Mouse (Mus musculus) B cell, adult 2 months (primary cell): ENCODE data around the gene Tpbgl.

Experiments used
- DNase-seq, 2 experiments: peaks; one replicate each; pipeline ENCODE4 v3.0.0; 2022

Gene Tpbgl

DNA sequence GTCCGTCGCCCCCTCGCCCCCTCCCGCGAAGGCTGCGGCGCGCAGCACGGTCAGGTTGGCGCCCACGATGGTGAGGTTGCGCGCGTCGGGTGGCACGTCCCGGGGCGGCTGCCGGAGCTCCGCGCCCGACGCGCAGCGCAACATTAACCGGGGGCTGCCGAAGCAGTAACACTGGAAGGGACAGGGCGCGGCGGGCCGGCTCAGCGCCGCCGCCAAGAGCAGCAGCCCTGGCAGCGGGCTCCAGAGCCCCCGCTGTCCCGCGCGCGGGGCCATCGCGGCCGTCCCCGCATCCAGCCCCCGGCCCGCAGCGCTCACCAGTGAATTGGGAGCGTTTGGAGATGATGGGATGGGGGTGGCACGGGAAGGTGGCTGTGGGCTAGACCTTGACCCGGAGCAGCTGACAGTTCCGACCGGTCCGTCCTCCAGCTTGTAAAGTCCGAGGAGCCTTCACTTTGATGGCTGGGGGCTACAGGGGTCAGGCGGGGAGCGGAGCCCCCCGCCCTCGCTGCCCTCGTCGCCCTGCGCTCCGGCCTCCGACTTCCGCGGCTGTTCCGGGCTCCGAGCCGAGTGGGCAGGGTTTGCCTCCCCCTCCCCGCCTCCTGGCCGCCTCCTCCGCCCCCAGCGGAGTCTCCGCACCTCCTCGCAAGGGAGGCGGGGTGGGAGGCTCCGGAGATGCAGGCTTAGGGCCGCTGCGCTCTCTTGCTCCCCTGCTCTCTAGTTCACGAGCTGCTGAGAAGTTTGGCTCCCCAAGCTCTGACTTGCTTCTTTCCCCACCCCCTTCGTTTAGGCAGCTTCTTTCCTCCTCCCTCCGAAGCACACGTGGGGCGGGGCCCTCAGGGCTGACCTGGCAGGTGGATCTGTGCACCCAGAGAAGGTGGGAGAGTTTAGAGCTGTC, at the start of gene Tpbgl:
TSS of gene Tpbgl (minus strand) at position 728 of the 895 bp plus-strand sequence.
- peak in 1 of 2 experiments; percentile 12 for DNase-seq

DNA sequence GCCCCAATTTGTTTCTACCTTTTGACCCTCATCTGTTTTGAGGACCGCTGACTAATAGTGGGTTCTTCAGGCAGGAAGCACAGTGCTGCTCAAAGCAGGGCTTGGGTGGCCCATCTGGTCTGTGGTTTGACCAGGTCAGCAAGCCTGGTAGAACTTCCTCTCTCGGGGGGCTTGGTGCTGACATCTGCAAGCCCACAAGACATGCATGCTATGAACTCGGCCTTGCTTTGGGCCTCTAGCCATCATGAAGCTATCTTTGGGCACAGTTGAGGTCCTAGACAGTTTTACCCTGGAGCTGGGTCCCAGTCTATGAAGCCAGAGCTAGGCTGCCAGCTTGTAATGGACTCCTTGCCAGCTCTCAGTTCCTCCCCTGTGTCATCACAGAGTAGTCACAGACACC, 48.0 kb upstream of the Tpbgl start:
- no peak for DNase-seq

DNA sequence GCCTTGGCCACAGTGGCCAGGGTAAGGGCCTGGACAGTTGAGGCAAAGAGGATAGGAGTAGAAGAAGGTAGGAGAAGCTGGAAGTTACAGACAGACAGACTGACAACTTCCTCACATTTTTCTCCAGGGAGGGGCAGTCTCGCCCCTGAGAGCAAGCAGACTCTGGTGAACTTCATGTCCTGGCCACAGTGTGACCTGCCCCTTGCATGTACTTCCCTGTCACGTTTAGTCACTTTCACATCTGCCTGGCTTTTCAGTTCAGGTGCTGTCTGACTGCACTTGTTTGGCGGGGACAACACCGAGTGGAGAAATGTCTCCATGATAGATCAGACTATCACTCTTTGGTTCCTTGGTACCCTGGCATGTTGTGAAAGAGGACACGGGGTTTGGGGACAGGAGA, 47.3 kb upstream of the Tpbgl start:
- DNase-seq: peak; percentile 23 to 28

DNA sequence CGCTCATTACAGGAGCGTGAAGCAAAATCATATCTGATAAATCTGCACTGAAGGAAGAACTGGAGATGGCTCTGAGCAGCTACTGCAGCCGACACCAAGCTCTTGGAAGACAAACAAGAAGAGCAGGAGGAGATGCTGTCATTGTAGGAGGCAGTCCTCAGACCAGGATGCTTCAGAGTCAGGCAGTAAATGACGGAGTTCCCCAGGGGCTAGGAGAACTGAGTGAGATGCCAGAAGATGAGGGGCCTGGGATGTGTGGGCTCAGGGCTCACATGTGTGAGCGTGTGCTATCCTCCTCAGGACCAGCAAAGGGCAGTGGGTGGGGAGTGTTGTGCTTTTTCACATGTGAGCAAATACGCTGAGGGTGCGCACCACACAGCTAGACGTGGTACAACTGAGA, 46.3 kb upstream of the Tpbgl start:
- no peak for DNase-seq

DNA sequence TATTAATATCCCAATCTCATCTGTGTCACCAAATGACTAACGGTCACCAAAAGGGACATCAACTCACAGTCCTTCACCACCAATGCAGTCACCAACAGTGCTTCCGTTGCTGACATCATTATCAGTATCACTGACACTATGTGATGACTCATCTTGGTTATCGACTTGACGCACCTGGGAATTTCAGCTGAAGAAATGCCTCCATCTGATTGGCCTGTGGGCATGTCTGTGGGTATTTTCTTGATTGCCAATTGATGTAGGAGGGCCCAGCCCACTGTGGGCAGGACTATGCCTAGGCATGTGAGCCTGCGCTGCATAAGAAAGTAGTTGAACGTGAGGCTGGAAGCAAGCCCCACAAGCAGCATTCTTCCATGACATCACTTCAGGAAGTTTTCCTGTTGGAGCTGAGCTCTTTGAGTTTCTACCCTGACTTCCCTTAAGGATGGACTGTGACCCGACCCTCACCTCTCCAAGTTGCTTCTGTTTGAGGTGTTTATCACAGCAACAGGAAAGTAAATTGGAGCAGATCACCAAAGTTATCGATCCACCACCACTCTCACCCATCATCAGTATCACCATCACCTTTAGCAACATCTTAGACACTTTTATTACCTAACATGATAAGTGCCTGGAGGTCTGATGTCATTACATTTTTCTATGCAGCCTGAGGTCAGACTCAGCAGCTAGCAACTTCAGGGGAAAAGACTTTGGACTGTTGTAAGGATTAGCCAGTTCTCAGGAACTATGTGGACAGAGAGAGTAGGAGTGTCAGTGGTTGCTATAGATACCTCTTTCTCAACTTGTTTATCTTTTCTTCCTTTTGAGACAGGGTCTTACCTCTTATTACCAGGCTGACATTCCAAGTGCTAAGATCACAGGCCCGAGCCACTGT, 44.9 kb upstream of the Tpbgl start:
- no peak for DNase-seq

DNA sequence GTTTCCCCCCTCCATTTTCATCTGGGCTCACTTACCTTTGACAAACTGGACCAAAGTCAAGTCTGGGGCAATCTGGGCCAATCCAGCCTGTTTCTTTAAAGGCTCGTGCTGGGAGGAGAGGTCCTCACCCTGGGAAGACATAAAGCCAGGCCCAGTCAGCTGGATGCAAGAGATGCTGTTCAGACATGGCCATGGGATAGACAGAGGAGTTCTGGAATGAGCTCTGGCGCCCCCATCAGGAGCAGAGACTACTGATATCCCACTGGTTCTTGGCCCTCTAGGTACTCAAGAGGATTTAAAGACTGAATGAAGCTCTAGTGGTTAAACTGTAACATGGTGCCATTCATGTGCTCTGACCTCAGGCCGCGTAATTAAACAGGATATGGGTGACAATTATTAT, 44.0 kb upstream of the Tpbgl start:
- no peak for DNase-seq

DNA sequence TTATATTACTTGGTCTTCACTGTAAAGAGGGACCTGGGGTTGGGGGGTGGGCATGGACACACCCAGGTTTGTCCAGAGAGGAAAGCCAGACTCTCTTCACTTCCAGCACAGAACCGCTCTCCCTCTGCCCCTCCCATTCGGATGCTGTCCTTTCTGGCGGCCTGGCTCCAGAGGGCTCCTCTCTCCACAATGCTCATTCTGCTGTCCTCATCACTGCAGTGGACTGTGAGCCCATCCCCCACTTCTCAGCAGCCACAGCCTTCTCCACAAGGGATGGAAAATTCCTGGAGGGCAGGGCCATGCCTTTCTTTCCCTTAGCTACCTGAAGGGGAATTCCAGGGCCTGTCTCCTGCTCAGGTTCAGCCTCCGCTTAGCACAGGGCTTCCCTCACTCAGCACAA, 41.9 kb upstream of the Tpbgl start:
- DNase-seq: no peak

DNA sequence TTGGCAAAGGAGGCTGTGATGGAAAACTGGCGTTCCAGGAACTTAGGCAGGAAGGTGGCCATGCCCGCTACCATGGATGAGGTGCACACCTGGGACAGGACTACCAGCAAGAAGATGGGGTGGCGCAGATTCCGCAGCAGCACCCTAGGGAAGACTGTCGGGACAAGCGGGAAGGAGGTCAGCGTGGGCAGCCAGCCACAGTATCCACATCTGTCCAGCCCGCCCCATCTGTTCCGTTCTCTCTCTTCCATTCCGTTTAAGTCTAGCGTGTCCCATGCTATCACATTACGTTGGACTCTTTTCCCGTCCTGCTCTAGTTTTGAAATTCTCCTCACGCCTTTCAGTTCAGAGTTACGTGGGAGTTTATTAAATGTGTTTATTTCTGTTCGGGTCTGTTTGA, 40.2 kb upstream of the Tpbgl start:
- DNase-seq: no peak

DNA sequence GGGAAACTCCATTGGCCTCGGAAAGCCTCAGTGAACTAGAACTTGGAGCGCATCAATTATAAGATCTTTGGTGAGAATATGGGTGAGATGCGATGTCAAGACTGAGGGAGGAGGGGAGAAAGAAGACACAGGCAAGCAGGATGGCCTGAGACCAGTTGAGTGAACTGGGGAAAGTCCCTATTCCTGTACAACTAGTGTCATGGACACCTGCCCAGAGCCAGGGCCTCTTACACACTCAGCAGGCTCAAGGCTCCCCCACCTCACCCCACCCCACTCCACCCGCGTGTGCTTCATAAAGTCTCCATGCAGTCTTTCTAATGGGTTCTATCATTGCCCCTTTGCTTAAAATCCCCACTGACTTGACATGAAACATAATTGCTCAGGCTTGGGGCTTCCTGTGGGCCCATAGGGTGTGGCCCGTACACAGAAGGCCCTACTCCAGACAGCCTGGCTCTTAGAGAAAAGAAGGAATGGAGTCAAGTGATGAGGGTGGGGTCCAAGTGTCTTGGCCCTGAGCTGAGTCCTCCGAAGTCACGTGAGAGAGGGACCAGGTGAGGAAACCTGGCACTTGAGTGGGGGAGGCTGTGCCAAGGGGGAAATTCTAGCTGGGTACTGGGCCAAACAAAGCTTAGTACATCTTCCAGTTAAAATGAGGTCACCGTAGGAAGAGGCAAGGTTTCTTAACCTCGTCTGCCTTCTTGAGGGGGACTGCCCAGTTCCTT, 39.0 kb upstream of the Tpbgl start:
- DNase-seq: no peak

DNA sequence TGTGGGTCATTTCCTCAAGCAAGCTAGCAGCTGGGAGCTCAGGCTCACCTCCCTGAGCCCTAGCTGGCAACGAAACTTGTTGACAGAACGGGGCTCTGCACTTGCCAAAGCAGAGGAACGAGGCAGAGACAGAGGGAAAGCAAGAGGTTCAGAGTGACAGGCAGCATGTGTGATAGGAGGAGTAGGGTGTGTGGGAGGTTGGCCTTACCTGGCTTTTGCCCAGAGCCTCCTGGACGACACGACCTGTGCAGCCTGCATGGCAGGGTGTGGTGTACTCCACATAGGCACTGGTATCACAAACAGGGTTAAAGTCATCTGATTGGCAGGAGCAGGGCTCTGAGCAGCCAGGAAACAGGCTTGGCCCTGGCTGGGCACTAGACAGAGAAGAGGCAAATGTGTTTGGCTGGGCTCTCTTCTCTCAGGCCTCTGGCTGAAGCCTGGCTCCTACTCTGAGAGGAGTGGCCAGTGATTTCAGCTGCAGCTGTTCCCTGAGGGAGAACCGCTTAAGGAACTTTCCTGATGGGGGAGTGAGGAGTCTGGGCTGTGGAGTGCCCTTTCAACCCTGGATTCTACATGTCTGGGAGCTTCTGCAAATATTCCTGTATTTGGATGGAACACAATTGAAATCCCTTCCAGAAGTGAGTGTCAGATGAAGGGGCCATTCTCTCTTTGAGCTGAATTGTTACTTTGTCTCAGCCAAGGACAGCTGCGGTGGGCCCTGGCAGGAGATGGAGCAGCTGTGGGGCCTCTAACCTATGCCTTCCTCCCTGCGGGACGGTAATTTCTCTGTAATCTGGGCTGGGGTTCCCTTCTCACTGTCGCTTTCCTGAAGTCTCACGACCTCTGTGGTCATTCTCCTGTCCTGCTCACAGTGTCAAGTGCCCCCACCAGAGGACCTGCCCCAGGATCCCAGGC, 37.9 kb upstream of the Tpbgl start:
- DNase-seq: no peak

DNA sequence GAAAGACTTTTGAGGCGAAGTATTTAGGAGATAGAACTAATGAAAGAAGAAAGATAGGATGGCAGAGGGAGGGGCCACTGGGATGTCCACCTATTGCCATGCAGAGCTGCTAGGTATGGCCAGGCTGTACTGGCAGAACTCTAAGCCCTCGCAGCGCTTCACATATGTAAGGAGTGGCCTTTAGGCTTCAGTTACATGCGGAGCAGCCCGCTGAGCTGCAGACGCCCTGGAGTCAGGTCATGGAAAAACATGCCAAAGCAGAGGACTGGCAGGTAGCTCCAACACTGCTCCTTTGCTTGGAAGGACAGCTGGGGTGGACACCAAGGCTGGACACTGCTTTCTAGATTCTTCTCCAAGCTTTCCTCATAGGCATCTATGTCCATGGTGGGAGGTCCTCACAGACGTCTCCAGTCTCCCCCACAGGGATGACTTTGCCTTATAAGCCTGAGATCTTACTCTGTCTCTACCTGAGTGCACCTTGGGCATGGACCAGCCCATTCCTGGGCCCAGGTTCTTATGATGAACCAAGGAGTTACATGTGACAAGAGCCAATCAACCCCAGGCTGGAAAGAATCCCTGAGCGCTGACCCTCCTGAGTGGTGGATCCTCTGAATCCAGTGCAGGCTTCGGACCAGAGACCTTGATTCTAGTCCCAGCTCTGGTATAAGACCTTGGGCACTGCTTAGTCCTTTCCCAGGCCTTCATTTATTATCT, 36.8 kb upstream of the Tpbgl start:
- no peak for DNase-seq

DNA sequence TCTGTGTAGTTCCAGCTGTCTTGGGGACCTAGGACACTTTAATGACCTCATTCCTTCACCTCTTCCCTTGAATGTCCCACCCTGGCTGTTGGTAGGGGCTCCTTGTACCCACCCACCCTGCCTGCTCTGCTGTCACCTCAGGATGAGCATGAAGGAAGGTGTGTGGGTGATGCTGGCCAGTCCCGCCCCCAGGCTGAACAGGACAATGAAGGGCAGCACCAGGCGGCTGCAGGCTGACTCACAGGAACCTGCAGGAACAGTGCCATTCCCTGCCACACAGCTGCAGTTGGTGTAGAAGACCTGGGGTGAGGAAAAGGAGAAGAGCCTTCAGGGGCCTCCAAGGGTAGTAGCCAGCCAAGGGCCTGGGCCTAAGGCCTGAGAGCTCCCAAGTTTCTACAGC, 35.4 kb upstream of the Tpbgl start:
- DNase-seq: no peak

DNA sequence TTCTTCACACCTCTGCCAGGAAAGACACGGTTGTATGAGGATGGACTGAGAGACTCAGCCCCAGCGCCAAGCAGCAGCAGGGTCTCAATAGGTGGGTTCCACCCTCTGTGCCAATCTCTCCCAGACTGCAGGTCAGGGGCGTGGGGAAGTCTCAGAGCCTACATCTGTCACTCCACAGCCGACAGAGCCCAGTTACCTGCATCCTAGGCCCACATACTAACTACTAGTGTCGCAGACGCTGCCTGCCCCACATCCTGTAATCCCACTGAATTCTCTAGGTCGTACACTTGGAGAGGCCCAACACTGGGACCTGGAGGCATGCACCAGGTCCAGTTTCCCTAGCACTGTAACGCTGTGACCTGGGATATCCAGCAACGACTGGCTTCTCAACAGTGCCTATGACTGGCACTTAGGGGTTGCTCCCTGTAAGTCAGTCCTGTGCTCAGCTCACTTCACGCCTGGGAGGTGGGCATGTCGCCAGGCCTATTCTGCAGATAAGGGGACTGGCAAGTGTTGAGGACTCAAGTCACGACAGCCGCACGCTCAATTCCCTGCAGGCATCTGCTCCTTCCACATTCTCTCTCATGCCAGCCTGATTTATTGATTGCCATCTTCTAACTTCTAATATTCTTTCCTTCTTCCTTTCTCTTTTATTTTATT, 34.8 kb upstream of the Tpbgl start:
- no peak for DNase-seq

DNA sequence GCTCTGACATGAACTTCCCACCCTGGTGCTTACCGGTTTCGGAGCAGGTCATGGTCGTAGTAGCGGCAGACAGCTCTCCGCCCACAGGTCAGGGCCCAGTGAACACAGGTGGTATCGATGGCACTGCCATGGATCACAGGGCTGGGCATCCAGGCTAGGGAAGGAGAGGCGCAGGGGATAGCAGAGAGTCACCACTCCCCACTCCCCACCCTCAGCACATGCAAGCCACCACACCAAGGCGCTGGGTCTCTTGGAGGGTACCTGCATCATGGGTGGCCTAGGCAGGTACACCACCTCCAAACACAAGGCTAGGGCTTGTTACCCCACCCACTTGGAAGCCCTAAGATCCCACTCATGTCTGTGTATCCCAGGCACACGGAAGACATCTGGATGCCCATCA, 34.2 kb upstream of the Tpbgl start:
- DNase-seq: no peak

DNA sequence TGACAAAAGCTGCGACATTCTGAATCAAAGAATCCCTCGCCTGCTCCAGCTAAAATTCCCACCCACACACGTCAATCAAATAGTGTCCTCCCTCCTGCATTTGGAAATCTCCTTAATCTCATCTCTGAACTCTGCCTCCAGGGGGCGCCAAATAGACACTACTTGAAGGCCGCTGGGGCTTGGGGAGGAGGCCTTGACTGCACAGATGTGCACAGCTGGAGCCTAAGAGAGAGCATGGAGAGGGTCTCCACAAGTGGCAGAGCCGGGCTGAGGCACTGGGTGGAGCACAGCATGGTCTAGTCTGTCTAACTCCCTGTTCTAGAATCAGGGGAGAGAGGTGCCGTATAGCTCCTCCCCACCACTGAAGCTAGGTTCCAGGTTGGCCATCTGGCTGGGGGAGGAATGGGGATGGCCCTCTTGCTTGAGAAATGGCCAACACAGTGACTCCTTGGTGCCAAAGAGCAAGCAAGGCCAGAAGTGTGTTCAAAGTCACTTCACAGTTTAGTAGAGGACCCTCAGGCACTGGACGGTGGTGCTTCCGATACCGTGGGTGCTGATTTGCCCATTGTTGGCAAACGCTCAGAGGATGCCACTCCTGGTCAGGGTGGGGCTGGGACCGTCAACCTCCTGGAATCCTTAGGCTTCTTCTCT, 32.6 kb upstream of the Tpbgl start:
- peak; percentile 86 to 87 for DNase-seq

DNA sequence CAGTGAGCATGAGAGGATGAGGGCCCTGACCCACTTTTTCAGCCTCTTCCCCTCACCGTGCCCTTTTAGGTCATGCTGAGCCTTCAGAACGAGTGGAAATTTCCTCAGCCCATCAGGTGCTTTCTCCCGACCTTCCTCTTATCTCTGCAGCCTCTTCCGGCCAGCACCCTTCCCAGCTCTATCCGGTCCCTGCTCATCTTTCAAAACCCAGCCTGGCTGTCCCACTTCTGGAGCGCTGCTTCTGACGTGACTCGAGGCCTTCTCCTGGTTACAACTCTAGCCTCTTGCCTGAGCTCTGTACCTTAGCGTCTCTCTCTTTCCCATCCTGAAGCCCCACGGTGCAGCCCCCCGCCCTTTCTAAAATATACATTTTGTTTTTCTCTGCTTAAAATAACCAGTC, 27.3 kb upstream of the Tpbgl start:
- DNase-seq: no peak

DNA sequence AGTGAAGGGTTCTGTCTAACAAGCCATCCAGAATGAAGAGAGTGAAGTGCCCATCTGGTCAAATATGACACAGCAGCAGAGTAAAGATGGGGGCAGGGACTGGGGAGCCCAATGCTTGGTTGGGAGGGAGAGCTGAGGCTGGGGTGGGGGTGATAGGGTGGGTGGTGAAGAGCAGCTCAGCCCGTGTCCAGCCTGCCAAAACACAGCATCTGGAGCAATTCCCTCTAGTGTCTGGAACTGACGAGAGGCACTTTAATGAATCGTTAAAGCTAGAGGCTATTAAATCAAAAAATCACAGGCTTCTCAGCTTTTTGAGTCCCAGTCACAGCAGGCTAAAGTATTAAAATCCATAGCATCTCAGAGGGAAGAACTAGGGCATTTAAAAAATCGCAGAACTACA, 22.7 kb upstream of the Tpbgl start:
- no peak for DNase-seq

DNA sequence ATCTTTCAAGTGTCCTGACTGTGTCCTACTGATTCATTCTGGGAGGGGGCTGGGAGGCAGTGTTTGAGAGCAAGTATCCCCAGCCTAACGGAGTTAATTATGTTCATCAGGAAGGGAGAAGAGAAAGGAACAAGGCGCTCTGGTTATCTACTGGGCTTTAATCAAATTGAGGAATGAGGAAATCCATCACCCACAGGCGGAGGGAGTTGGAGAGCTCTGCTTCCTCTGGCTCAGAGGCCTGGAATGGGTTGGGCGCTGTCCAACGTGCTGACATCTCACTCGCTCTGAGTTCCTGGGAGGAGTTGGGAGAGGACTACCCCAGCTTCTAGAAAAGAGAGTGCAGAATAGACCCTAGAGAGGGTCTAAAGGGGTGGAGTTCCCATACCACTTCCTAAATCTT, 21.7 kb upstream of the Tpbgl start:
- DNase-seq: no peak

DNA sequence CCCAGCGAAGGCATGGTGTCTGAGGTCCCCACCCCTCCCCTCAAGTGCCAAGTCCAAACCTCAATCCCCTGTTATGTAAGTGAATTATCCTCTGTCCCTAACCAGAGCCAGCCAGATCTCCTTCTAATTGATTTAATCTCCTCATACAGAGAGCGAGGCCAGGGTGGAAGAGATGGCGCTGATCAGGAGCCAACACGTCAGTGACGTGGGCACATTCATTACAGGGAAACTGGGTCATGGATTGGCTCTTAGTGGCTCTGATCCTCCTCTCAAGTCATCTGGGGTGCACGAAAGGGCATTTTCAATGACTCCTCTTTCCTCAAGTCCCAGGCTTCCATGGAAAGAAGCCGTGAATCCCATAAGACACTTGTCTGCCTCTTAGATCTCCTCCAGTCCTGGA, 17.8 kb upstream of the Tpbgl start:
- DNase-seq: no peak

DNA sequence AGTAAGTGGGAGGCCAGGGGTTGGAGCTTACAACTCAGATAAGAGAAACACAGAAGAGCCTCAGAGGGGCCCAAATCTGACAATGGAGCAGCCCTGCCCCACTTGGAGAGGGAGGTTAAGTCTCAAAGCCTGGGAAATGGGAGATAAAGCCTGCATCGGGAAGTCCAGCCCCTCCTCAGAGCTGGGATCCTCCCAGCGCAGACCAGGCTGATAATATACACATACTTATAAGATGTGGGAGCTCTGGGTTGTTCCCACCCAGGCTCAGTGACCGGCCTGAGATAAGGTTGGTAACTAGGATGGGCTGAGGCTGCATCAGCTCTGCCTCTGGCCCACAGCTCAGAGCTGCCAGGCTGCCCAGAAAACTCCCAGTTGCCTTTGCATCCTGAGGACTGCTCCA, 15.2 kb upstream of the Tpbgl start:
- DNase-seq: no peak
